Mouse (Mus musculus): ENCODE results near the gene Fez2. TPM values are rescaled to one million over a fixed set of nuclear protein-coding genes. Genes with fewer than 3 reads are reported as not detected.
A peak's percentile ranks its signal among the peaks of the same experiment; 100 is the strongest.

The Fez2 gene
- polyA plus RNA-seq, 1 experiment from 2014 or later, result 64.9 TPM

GRCm38 (mm10) chr17:78379079-78379729 lies 38.7 kb downstream of the Fez2 start:
- H3K4me2 ChIP-seq (ENCODE audit: low read length), result no peak overlapping the region
- H3K36me3 ChIP-seq (ENCODE audit: control insufficient read depth, insufficient read depth, low read length), result peaks cover 5% of the 10 kb centered on the region; the same call in 1 of the 2 replicates
- H3K9me3 ChIP-seq (ENCODE audit: control insufficient read depth, low read length), result no peaks in the 10 kb centered on the region
- no peak for ATAC-seq
- no peaks in the 10 kb centered on the region for H3K27me3 ChIP-seq (replicated peaks; ENCODE audit: control insufficient read depth, insufficient read depth, low read length)
- H3K27ac ChIP-seq (ENCODE audit: low read depth, low read length), result no peak overlapping the region
- H3K4me3 ChIP-seq (ENCODE audit: low read length), result no peak overlapping the region
- no peak overlapping the region for H3K9ac ChIP-seq (ENCODE audit: low read depth, low read length)
- 86% methylated on average over 8 of the region's 8 CpGs for whole genome bisulfite sequencing
- no peaks in the 10 kb centered on the region for H3K4me1 ChIP-seq (ENCODE audit: control insufficient read depth, insufficient read depth, low read depth, low read length)

DNA sequence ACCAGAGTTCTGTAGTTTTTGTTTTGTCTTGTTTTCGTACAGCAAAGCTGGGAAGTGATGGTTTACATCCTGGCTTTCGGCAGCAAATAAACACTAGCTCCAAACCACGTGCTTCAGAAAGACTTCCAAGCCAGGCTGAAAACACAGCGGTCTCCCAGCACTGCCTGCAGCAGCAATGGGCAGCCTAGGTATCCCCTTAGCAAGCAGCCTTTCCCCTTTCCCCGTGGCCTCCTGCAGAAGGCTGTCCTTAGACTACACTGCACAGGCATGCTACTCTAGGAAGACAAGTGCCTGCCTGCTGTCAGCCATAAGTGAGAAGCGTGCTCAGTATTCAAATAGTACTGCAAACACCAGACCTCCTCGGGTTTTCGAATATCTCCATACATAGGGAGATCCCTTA lies 41.4 kb downstream of the Fez2 start:
- no peaks in the 10 kb centered on the region for H3K27me3 ChIP-seq (replicated peaks; ENCODE audit: control insufficient read depth, insufficient read depth, low read length)
- no peak overlapping the region for H3K4me2 ChIP-seq (ENCODE audit: low read length)
- 0 out of 2 replicates have a peak, but pooled peaks have one; percentile 38 for ATAC-seq
- no peaks in the 10 kb centered on the region for H3K9me3 ChIP-seq (ENCODE audit: control insufficient read depth, low read length)
- WGBS, result 76% methylated on average over 8 of the region's 8 CpGs
- H3K27ac ChIP-seq (ENCODE audit: low read depth, low read length), result no peak overlapping the region
- H3K4me1 ChIP-seq (ENCODE audit: control insufficient read depth, insufficient read depth, low read depth, low read length), result no peaks in the 10 kb centered on the region
- no peak overlapping the region for H3K4me3 ChIP-seq (ENCODE audit: low read length)
- no peak overlapping the region for H3K9ac ChIP-seq (ENCODE audit: low read depth, low read length)
- H3K36me3 ChIP-seq (ENCODE audit: control insufficient read depth, insufficient read depth, low read length), result peaks cover 10% of the 10 kb centered on the region; the same call in 1 of the 2 replicates

DNA sequence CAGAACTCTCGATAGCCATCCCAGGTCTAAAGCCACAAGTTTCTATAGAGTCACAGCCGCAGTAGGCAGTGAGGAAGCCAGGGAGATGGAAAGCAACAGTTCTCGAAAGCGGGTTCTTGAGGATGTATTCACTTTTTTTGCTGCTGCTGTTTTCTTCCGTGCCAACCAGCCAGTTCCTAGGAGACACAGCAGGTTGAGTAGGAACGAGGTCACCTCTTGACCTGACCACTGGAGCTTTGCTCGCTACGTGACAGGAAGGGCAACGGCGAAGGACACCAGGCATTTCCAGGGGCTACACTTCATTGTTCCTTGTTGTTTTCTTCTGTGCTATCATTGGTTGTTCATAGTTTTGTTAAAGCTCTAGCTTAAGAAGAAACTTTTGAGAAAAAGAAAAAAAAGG lies 43.2 kb downstream of the Fez2 start:
- Histone ChIP-seq H3K4me3 (ENCODE audit: low read length) (no peak overlapping the region), H3K27me3 (replicated peaks; ENCODE audit: control insufficient read depth, insufficient read depth, low read length) (no peaks in the 10 kb centered on the region), H3K9me3 (ENCODE audit: control insufficient read depth, low read length) (no peaks in the 10 kb centered on the region), H3K4me1 (ENCODE audit: control insufficient read depth, insufficient read depth, low read depth, low read length) (no peaks in the 10 kb centered on the region), H3K36me3 (ENCODE audit: control insufficient read depth, insufficient read depth, low read length) (peaks cover 10% of the 10 kb centered on the region; the same call in 1 of the 2 replicates), H3K27ac (ENCODE audit: low read depth, low read length) (no peak overlapping the region), H3K4me2 (ENCODE audit: low read length) (no peak overlapping the region), H3K9ac (ENCODE audit: low read depth, low read length) (no peak overlapping the region)
- ATAC-seq, result no peak
- WGBS, result 39% methylated on average over 10 of the region's 10 CpGs

GRCm38 (mm10) chr17:78373849-78374248 lies 44.1 kb downstream of the Fez2 start:
- H3K4me1 ChIP-seq (ENCODE audit: control insufficient read depth, insufficient read depth, low read depth, low read length), result no peaks in the 10 kb centered on the region
- no peaks in the 10 kb centered on the region for H3K27me3 ChIP-seq (replicated peaks; ENCODE audit: control insufficient read depth, insufficient read depth, low read length)
- no peak overlapping the region for H3K4me3 ChIP-seq (ENCODE audit: low read length)
- no peak overlapping the region for H3K4me2 ChIP-seq (ENCODE audit: low read length)
- no peak overlapping the region for H3K27ac ChIP-seq (ENCODE audit: low read depth, low read length)
- peaks cover 13% of the 10 kb centered on the region for H3K36me3 ChIP-seq (ENCODE audit: control insufficient read depth, insufficient read depth, low read length)
- WGBS, result 91% methylated on average over 8 of the region's 8 CpGs
- ATAC-seq, result no peak
- H3K9me3 ChIP-seq (ENCODE audit: control insufficient read depth, low read length), result no peaks in the 10 kb centered on the region
- no peak overlapping the region for H3K9ac ChIP-seq (ENCODE audit: low read depth, low read length)

DNA sequence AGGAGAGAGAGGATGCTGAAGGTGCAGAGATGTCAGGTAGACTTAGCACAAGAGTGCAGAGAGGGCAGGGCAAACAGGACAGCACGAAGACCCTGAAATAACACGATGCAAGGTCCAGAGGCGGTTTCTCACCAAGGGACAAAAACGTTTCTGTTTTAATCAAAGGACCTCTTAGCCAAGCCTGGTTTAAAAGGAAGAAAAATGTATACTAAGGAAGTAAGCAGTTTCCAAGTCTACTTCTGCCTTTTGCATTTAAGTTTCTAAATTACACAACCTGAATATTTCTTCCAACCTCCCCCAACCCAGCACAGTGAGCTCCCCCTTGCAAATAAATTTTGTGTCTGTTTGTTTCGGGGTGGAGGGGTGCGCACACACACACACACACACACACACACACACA lies 44.8 kb downstream of the Fez2 start:
- WGBS, result 95% methylated on average over 6 of the region's 6 CpGs
- Histone ChIP-seq H3K4me2 (ENCODE audit: low read length) (no peak overlapping the region), H3K9ac (ENCODE audit: low read depth, low read length) (no peak overlapping the region), H3K4me3 (ENCODE audit: low read length) (no peak overlapping the region), H3K27me3 (replicated peaks; ENCODE audit: control insufficient read depth, insufficient read depth, low read length) (no peaks in the 10 kb centered on the region), H3K36me3 (ENCODE audit: control insufficient read depth, insufficient read depth, low read length) (peaks cover 18% of the 10 kb centered on the region), H3K27ac (ENCODE audit: low read depth, low read length) (no peak overlapping the region), H3K4me1 (ENCODE audit: control insufficient read depth, insufficient read depth, low read depth, low read length) (no peaks in the 10 kb centered on the region), H3K9me3 (ENCODE audit: control insufficient read depth, low read length) (no peaks in the 10 kb centered on the region)
- no peak for ATAC-seq

DNA sequence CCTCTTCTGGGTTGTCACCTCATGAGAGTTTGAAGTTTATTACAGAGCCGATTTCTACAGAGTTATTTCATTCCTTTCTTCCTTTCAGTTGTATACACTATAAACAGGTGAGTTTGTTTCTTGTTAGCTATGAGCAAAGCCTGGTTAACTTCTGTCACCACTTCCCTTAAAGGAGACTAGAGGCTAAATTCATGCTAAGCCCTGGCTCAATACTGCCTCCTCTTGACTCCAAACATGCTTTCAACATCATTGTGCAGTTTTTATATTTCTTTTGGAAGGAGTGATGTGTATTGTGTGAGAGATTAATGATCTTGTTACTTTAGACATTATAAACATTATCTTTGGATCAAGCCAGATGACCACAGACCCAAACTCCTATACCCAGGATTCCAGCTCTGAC lies 47.5 kb downstream of the Fez2 start:
- ATAC-seq, result no peak
- Histone ChIP-seq H3K4me1 (ENCODE audit: control insufficient read depth, insufficient read depth, low read depth, low read length) (no peaks in the 10 kb centered on the region), H3K27me3 (replicated peaks; ENCODE audit: control insufficient read depth, insufficient read depth, low read length) (no peaks in the 10 kb centered on the region), H3K4me2 (ENCODE audit: low read length) (no peak overlapping the region), H3K9ac (ENCODE audit: low read depth, low read length) (no peak overlapping the region), H3K27ac (ENCODE audit: low read depth, low read length) (no peak overlapping the region), H3K9me3 (ENCODE audit: control insufficient read depth, low read length) (no peaks in the 10 kb centered on the region), H3K4me3 (ENCODE audit: low read length) (no peak overlapping the region), H3K36me3 (ENCODE audit: control insufficient read depth, insufficient read depth, low read length) (peaks cover 19% of the 10 kb centered on the region)
- WGBS, result 88% methylated on average over 1 of the region's 1 CpGs

DNA sequence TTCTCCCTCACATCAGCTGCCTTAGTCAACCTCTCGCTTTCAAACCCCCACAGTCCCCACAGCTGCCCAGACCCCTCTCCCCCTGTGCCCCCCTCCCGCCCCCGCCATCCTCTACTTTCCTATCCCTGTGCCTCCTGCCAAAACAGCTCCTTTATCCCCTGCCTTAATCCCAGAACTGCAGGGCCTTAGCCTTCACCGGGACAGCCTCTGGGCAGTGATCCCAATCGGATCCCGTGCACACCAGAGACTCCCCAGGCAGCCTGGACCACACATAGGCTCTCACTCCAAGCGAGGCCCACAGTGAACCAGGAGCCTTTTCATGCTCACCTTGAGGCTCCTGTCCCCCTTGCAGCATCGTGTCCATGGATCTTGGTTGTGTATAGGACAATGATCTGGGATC lies 49.5 kb downstream of the Fez2 start:
- no peak overlapping the region for H3K4me2 ChIP-seq (ENCODE audit: low read length)
- H3K27me3 ChIP-seq (replicated peaks; ENCODE audit: control insufficient read depth, insufficient read depth, low read length), result no peaks in the 10 kb centered on the region
- WGBS, result 77% methylated on average over 8 of the region's 8 CpGs
- no peak overlapping the region for H3K9ac ChIP-seq (ENCODE audit: low read depth, low read length)
- peaks cover 13% of the 10 kb centered on the region for H3K36me3 ChIP-seq (ENCODE audit: control insufficient read depth, insufficient read depth, low read length)
- no peaks in the 10 kb centered on the region for H3K9me3 ChIP-seq (ENCODE audit: control insufficient read depth, low read length)
- no peak overlapping the region for H3K27ac ChIP-seq (ENCODE audit: low read depth, low read length)
- no peak overlapping the region for H3K4me3 ChIP-seq (ENCODE audit: low read length)
- no peaks in the 10 kb centered on the region for H3K4me1 ChIP-seq (ENCODE audit: control insufficient read depth, insufficient read depth, low read depth, low read length)
- ATAC-seq, result 0 out of 2 replicates have a peak, but pooled peaks have one; percentile 24

- ATAC-seq, result no peak
- no peak overlapping the region for H3K4me2 ChIP-seq (ENCODE audit: low read length)
- H3K4me3 ChIP-seq (ENCODE audit: low read length), result no peak overlapping the region
- H3K9ac ChIP-seq (ENCODE audit: low read depth, low read length), result no peak overlapping the region
- WGBS, result 92% methylated on average over 7 of the region's 7 CpGs
- no peaks in the 10 kb centered on the region for H3K27me3 ChIP-seq (replicated peaks; ENCODE audit: control insufficient read depth, insufficient read depth, low read length)
- H3K9me3 ChIP-seq (ENCODE audit: control insufficient read depth, low read length), result no peaks in the 10 kb centered on the region
- no peak overlapping the region for H3K27ac ChIP-seq (ENCODE audit: low read depth, low read length)
- H3K4me1 ChIP-seq (ENCODE audit: control insufficient read depth, insufficient read depth, low read depth, low read length), result no peaks in the 10 kb centered on the region
- H3K36me3 ChIP-seq (ENCODE audit: control insufficient read depth, insufficient read depth, low read length), result peaks cover 13% of the 10 kb centered on the region
These were observed 51.9 kb downstream of the Fez2 start for GRCm38 (mm10) chr17:78366070-78366469.

DNA sequence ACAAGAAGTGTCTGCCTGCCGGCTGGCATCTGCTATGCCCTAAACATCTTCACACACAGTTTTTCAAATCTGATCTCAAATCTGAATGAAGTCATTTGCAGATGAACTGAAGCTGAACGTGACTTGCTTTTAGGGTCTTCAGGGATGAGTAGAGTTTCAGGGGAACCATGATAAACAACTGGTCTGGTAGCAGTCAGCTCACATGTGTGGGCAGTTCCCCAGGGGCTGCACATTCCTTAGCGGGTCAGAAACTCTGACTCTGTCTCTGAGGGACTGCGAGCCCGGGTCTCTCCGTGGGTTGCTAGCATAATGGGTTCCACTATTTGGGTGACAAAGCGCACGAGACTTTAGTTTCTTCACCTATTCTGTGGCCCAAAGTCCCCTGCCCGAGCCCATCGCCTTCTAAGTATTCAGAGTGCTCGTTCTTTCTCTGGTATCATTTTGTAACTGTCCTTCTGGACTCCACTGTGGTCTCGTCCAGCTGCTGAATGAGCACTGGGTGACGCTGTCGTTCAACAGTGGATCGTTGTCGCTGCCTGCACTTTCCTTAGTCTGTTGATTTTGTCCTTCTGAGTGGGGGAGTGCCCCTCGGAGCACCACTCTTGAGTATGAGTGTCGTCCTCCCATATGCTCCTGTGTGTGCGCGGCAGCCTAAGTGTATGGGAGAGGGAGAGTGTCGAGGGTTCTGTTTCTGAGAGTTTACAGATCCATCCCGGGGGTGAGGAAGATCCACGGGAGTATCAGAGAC lies 53.2 kb downstream of the Fez2 start:
- Histone ChIP-seq H3K9me3 (ENCODE audit: control insufficient read depth, low read length) (no peaks in the 10 kb centered on the region), H3K27ac (ENCODE audit: low read depth, low read length) (no peak overlapping the region), H3K4me1 (ENCODE audit: control insufficient read depth, insufficient read depth, low read depth, low read length) (no peaks in the 10 kb centered on the region), H3K9ac (ENCODE audit: low read depth, low read length) (no peak overlapping the region), H3K27me3 (replicated peaks; ENCODE audit: control insufficient read depth, insufficient read depth, low read length) (no peaks in the 10 kb centered on the region), H3K36me3 (ENCODE audit: control insufficient read depth, insufficient read depth, low read length) (peaks cover 13% of the 10 kb centered on the region), H3K4me2 (ENCODE audit: low read length) (no peak overlapping the region), H3K4me3 (ENCODE audit: low read length) (no peak overlapping the region)
- 90% methylated on average over 23 of the region's 23 CpGs for WGBS
- no peak for ATAC-seq

Data from hindbrain, embryonic 16.5 days (tissue).